Mouse (Mus musculus) intestine, postnatal 0 days (tissue): ENCODE results near the gene Pfdn4. TPM values are rescaled to one million over a fixed set of nuclear protein-coding genes. Genes with fewer than 3 reads are reported as not detected.

Source experiments
- ATAC-seq: fragments of 200-750 bp; cut with Nextera tagmentation; 2 replicates; pipeline ENCODE4 v1.8.0; 2017; ENCODE audit warnings: mild to moderate bottlenecking, moderate TSS enrichment, moderate library complexity
- H3K27ac ChIP-seq: fragments of 300-500 bp; sonication (generic); 2 replicates; pipeline ENCODE4 v1.5.1; 2014; ENCODE audit warnings: mild to moderate bottlenecking, low read depth, low read length, moderate library complexity
- H3K27me3 ChIP-seq: fragments of 300-500 bp; sonication (generic); replicated peaks from 2 replicates; pipeline ENCODE4 v1.6.1; 2014; ENCODE audit warnings: low read length, mixed read lengths; ENCODE audit not compliant: control insufficient read depth, insufficient read depth
- H3K36me3 ChIP-seq: fragments of 300-500 bp; sonication (generic); 2 replicates; pipeline ENCODE4 v1.6.1; 2014; ENCODE audit warnings: mild to moderate bottlenecking, moderate library complexity; ENCODE audit not compliant: control insufficient read depth, insufficient read depth
- H3K4me1 ChIP-seq: fragments of 300-500 bp; sonication (generic); replicated peaks from 2 replicates; pipeline ENCODE4 v1.6.1; 2014; ENCODE audit warnings: antibody characterized with exemption, low read length, mixed read lengths; ENCODE audit not compliant: control insufficient read depth, insufficient read depth
- H3K4me2 ChIP-seq: fragments of 300-500 bp; sonication (generic); replicated peaks from 2 replicates; pipeline ENCODE4 v1.6.1; 2014; ENCODE audit warnings: low read depth, mild to moderate bottlenecking, moderate library complexity
- H3K4me3 ChIP-seq: fragments of 300-500 bp; sonication (generic); 2 replicates; pipeline ENCODE4 v1.5.1; 2014; ENCODE audit warnings: low read depth, low read length
- H3K9ac ChIP-seq: fragments of 300-500 bp; sonication (generic); 2 replicates; pipeline ENCODE4 v1.6.1; 2014; ENCODE audit warnings: mild to moderate bottlenecking, low read depth, low read length
- H3K9me3 ChIP-seq: fragments of 300-500 bp; sonication (generic); 2 replicates; pipeline ENCODE4 v1.6.1; 2016; ENCODE audit warnings: mixed run types; ENCODE audit not compliant: control insufficient read depth
- CTCF ChIP-seq: sonication (generic); IDR thresholded peaks from 2 replicates; pipeline ENCODE4 v1.5.1; 2016; ENCODE audit warnings: low read depth, mild to moderate bottlenecking, control low read depth, antibody characterized with exemption, moderate library complexity
- WGBS: fragments of 180-500 bp; shearing (Covaris S2); extraction: QIAGEN DNeasy Blood & Tissue Kit; methylation state at CpG from one replicate; pipeline ENCODE4 v1.1.7; 2014; 5-methylcytosine and 5-hydroxymethylcytosine counted together
- polyA plus RNA-seq: library from polyadenylated mRNA; unstranded; fragments of >200 nt; fragmentation: Nextera tagmentation; extraction: Ambion mirVana; gene quantifications from 2 replicates; pipeline ENCODE4 v1.2.1, GENCODE M21; 2015

The Pfdn4 gene
- polyA plus RNA-seq, 1 experiment from 2014 or later = 54.6 TPM

GRCm38 (mm10) chr2:170543625-170544024, 47.4 kb downstream of the Pfdn4 start:
- H3K4me1 ChIP-seq = no peaks in the 10 kb centered on the region
- H3K27me3 ChIP-seq = no peaks in the 10 kb centered on the region
- H3K4me2 ChIP-seq = no peak overlapping the region
- no peaks in the 10 kb centered on the region for H3K9me3 ChIP-seq
- no peaks in the 10 kb centered on the region for H3K36me3 ChIP-seq
- no peak for TF ChIP-seq CTCF
- H3K4me3 ChIP-seq = no peak overlapping the region
- 73% methylated on average over 5 of the region's 5 CpGs for WGBS
- no peak overlapping the region for H3K9ac ChIP-seq
- H3K27ac ChIP-seq = no peak overlapping the region
- ATAC-seq = no peak

GRCm38 (mm10) chr2:170544159-170544558, 47.9 kb downstream of the Pfdn4 start:
- Histone ChIP-seq H3K9me3 (no peaks in the 10 kb centered on the region), H3K27ac (no peak overlapping the region), H3K27me3 (no peaks in the 10 kb centered on the region), H3K4me1 (no peaks in the 10 kb centered on the region), H3K4me3 (no peak overlapping the region), H3K4me2 (no peak overlapping the region), H3K36me3 (no peaks in the 10 kb centered on the region), H3K9ac (no peak overlapping the region)
- TF ChIP-seq CTCF = no peak
- 71% methylated on average over 3 of the region's 3 CpGs for WGBS
- ATAC-seq = no peak

GRCm38 (mm10) chr2:170544950-170545349, 48.7 kb downstream of the Pfdn4 start:
- H3K4me3 ChIP-seq = no peak overlapping the region
- no peak for TF ChIP-seq CTCF
- 64% methylated on average over 7 of the region's 7 CpGs for WGBS

GRCm38 (mm10) chr2:170545745-170546144, 49.5 kb downstream of the Pfdn4 start:
- H3K36me3 ChIP-seq = no peaks in the 10 kb centered on the region
- TF ChIP-seq CTCF = no peak
- no peak overlapping the region for H3K27ac ChIP-seq
- ATAC-seq = no peak
- H3K27me3 ChIP-seq = no peaks in the 10 kb centered on the region
- no peak overlapping the region for H3K4me3 ChIP-seq
- 39% methylated on average over 4 of the region's 4 CpGs for WGBS
- no peak overlapping the region for H3K4me2 ChIP-seq
- H3K4me1 ChIP-seq = no peaks in the 10 kb centered on the region
- H3K9me3 ChIP-seq = no peaks in the 10 kb centered on the region
- no peak overlapping the region for H3K9ac ChIP-seq

More at GRCm38 (mm10) chr2:170544950-170545349, 48.7 kb downstream of the Pfdn4 start:
- Histone ChIP-seq H3K27ac (no peak overlapping the region), H3K4me2 (no peak overlapping the region), H3K36me3 (no peaks in the 10 kb centered on the region), H3K9ac (no peak overlapping the region), H3K27me3 (no peaks in the 10 kb centered on the region), H3K9me3 (no peaks in the 10 kb centered on the region), H3K4me1 (no peaks in the 10 kb centered on the region)
- ATAC-seq = no peak

- Histone ChIP-seq H3K4me3 (no peak overlapping the region), H3K9me3 (no peaks in the 10 kb centered on the region), H3K4me2 (no peak overlapping the region), H3K4me1 (no peaks in the 10 kb centered on the region), H3K27me3 (no peaks in the 10 kb centered on the region), H3K27ac (no peak overlapping the region), H3K36me3 (no peaks in the 10 kb centered on the region), H3K9ac (no peak overlapping the region)
- TF ChIP-seq CTCF = no peak
- WGBS = 46% methylated on average over 6 of the region's 6 CpGs
- no peak for ATAC-seq
Observed at GRCm38 (mm10) chr2:170547526-170547925, 51.3 kb downstream of the Pfdn4 start.

GRCm38 (mm10) chr2:170548046-170548445, 51.8 kb downstream of the Pfdn4 start:
- Histone ChIP-seq H3K36me3 (no peaks in the 10 kb centered on the region), H3K9ac (no peak overlapping the region), H3K27me3 (no peaks in the 10 kb centered on the region), H3K27ac (no peak overlapping the region), H3K9me3 (no peaks in the 10 kb centered on the region), H3K4me3 (no peak overlapping the region), H3K4me1 (no peaks in the 10 kb centered on the region), H3K4me2 (no peak overlapping the region)
- WGBS = 37% methylated on average over 4 of the region's 4 CpGs
- TF ChIP-seq CTCF = no peak
- ATAC-seq = no peak

GRCm38 (mm10) chr2:170549146-170549545, 52.9 kb downstream of the Pfdn4 start:
- no peaks in the 10 kb centered on the region for H3K27me3 ChIP-seq
- no peaks in the 10 kb centered on the region for H3K9me3 ChIP-seq
- no peak overlapping the region for H3K9ac ChIP-seq
- H3K4me3 ChIP-seq = no peak overlapping the region
- H3K36me3 ChIP-seq = no peaks in the 10 kb centered on the region
- H3K27ac ChIP-seq = no peak overlapping the region
- no peak for TF ChIP-seq CTCF
- H3K4me1 ChIP-seq = no peaks in the 10 kb centered on the region
- 80% methylated on average over 2 of the region's 2 CpGs for WGBS
- no peak for ATAC-seq
- no peak overlapping the region for H3K4me2 ChIP-seq
